Mouse (Mus musculus) cortical plate, adult 2 months (tissue): ENCODE results near the gene Tbx2.

ENCODE experiments used
- CTCF ChIP-seq: fragments of 200-500 bp; IDR thresholded peaks from 2 replicates; pipeline ENCODE4 v1.5.1; 2011; ENCODE audit warnings: mild to moderate bottlenecking, control low read depth, low read length; ENCODE audit not compliant: insufficient read depth; ENCODE audit errors: extremely low read depth
- POLR2A ChIP-seq: fragments of 200-500 bp; IDR thresholded peaks from 2 replicates; pipeline ENCODE4 v1.6.1; 2011; ENCODE audit warnings: mild to moderate bottlenecking, low read length, control low read depth; ENCODE audit not compliant: insufficient read depth; ENCODE audit errors: extremely low read depth

DNA sequence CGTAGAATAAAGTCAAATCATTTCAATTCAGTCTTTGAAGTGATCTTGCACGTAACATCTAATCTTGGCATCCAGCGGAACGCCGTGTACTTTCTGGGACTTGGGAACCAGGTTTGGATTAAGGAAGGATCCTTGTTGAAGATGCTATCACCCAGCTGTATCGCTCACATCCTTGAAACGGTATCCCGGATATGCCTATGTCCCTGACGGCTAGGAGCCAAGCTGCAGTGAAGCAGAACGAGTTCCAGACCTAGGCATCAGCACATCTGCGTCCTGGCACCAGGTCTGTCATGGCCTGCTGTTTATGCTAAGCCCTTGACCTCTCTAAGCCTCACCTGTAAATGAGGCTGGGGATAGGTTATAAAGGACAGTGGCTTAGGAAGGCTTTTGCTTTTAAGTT, 32.0 kb upstream of the Tbx2 start:
- no peak for TF ChIP-seq CTCF
- no peak for TF ChIP-seq POLR2A
